Mouse (Mus musculus): Measurements from ENCODE around the gene Lmo1. TPM values are rescaled to one million over a fixed set of nuclear protein-coding genes. Genes with fewer than 3 reads are reported as not detected.

Lmo1 gene
- polyA plus RNA-seq, 1 experiment from 2014 or later: 24.3 TPM

DNA sequence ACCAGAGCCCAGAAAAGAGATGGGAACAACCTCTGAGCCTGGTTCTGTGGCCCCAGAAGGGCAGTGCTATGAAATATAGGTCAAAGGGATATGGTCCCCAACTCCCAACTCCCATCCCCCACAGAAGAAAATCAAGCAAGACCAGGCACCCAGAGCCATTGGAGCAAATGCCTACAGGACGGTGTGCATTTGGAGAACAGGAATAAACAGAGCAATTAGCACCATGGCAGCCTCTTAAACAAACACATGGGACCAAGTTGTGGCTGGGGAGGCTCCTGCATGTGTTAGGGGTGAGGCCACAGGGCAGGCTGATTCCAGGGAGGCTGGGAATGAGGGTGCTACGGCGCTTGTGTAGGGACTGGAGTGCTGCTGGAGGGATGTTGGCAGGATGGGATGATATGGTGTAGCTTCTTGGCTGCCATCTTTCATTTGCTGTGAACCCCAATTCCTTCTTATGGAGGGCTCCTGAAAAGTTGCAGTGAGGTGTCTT lies 22.2 kb upstream of the Lmo1 start:
- H3K4me2 ChIP-seq (replicated peaks): 0 out of 2 replicates have a peak overlapping the region, but pooled peaks have one; percentile 32
- no peak overlapping the region for H3K4me3 ChIP-seq
- H3K27me3 ChIP-seq (replicated peaks): no peaks in the 10 kb centered on the region; the same call in 1 of the 2 replicates
- no peaks in the 10 kb centered on the region for H3K36me3 ChIP-seq
- H3K4me1 ChIP-seq: peaks cover 19% of the 10 kb centered on the region
- H3K9ac ChIP-seq: no peak overlapping the region
- WGBS: 65% methylated on average over 3 of the region's 3 CpGs
- no peaks in the 10 kb centered on the region for H3K9me3 ChIP-seq
- ATAC-seq (ENCODE audit: low FRiP score, low read depth): no peak
- 0 out of 2 replicates have a peak overlapping the region, but pooled peaks have one; percentile 13 for H3K27ac ChIP-seq

GRCm38 (mm10) chr7:109196399-109197082 lies 21.5 kb upstream of the Lmo1 start:
- H3K4me1 ChIP-seq: peaks cover 25% of the 10 kb centered on the region
- H3K9me3 ChIP-seq: no peaks in the 10 kb centered on the region
- H3K27me3 ChIP-seq (replicated peaks): no peaks in the 10 kb centered on the region; the same call in 1 of the 2 replicates
- peak; percentile 21; the same call in 1 of the 2 replicates for ATAC-seq (ENCODE audit: low FRiP score, low read depth)
- WGBS: 16% methylated on average over 11 of the region's 11 CpGs
- no peaks in the 10 kb centered on the region for H3K36me3 ChIP-seq
- H3K4me2 ChIP-seq (replicated peaks): peak overlapping the region; percentile 32
- H3K9ac ChIP-seq: peak overlapping the region; percentile 17; the same call in 1 of the 2 replicates
- no peak overlapping the region for H3K4me3 ChIP-seq
- H3K27ac ChIP-seq: no peak overlapping the region

- Histone ChIP-seq H3K9me3 (no peaks in the 10 kb centered on the region), H3K9ac (no peak overlapping the region), H3K27me3 (replicated peaks) (no peaks in the 10 kb centered on the region; the same call in 1 of the 2 replicates), H3K4me3 (no peak overlapping the region), H3K36me3 (no peaks in the 10 kb centered on the region), H3K27ac (no peak overlapping the region), H3K4me1 (peaks cover 29% of the 10 kb centered on the region), H3K4me2 (replicated peaks) (no peak overlapping the region)
- WGBS: 69% methylated on average over 6 of the region's 6 CpGs
- ATAC-seq (ENCODE audit: low FRiP score, low read depth): no peak
Observed at GRCm38 (mm10) chr7:109195982-109196381, 21.0 kb upstream of the Lmo1 start.

DNA sequence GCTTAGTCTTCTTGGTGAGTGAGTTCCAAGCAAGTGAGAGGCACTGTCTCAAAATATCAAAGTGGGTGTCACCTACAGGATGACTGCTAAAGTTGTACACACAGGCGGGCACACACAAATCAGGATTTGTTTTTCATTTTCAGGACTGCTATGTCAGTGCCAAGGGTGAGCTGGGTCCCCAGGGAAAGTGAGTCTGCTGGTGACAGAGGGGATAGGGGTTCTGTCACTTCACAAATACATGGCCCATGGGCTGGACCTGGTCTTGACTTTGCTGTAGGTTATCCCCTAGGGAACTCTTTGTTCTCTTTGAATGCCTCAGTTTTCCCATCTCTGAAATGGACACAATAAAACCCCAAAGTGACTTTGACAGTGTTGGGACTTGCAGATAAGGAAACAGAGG lies 19.8 kb upstream of the Lmo1 start:
- H3K27ac ChIP-seq: no peak overlapping the region
- ATAC-seq (ENCODE audit: low FRiP score, low read depth): no peak

DNA sequence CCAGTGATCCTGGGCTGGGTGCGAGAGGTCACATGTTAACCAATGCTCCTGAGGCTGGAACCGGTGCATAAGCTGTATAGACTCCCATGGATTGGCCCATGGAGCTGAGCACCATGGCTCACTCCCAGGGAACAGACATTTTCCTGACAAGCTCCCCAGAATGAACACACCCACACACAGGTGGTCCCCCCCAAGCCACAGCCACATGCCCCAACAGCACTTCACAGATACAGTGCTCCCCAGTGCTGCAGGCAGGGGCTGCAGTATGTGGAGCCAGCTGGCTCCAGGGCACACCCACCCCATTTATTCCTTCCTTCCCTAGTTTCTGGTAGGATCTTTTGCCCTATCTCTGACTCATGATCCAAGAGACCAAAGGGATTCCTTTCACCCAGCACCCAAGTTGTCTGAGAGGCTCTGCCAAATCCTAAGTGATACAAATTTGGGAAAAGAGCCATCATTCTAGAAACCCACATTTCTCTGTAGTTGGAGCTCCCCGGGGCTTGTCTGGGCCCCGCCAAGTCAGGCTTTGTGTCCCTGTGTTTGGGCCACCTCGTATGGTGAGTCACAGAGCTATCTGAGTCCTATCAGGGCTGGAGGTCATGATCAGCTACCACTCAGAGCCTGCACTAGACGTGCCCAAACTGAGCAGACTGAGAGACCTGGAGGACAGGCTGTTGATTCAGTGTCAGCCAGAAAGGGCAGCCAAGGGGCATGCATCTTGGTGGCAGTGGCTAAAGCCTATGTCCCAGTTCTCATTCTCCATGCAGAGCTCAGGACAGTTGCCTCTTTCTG lies 12.4 kb upstream of the Lmo1 start:
- H3K27ac ChIP-seq: no peak overlapping the region
- no peak overlapping the region for H3K9ac ChIP-seq
- H3K27me3 ChIP-seq (replicated peaks): peaks cover 26% of the 10 kb centered on the region
- no peaks in the 10 kb centered on the region for H3K36me3 ChIP-seq
- peaks cover 18% of the 10 kb centered on the region for H3K4me1 ChIP-seq
- H3K4me3 ChIP-seq: no peak overlapping the region
- no peaks in the 10 kb centered on the region for H3K9me3 ChIP-seq
- ATAC-seq (ENCODE audit: low FRiP score, low read depth): no peak
- WGBS: 87% methylated on average over 6 of the region's 6 CpGs
- no peak overlapping the region for H3K4me2 ChIP-seq (replicated peaks)

More for the DNA sequence above, 19.8 kb upstream of the Lmo1 start:
- H3K4me3 ChIP-seq: no peak overlapping the region
- no peaks in the 10 kb centered on the region for H3K36me3 ChIP-seq
- no peaks in the 10 kb centered on the region for H3K9me3 ChIP-seq
- no peak overlapping the region for H3K9ac ChIP-seq
- H3K4me1 ChIP-seq: peaks cover 34% of the 10 kb centered on the region
- H3K27me3 ChIP-seq (replicated peaks): no peaks in the 10 kb centered on the region; the same call in 1 of the 2 replicates
- 79% methylated on average over 1 of the region's 1 CpGs for WGBS
- H3K4me2 ChIP-seq (replicated peaks): no peak overlapping the region

GRCm38 (mm10) chr7:109185975-109186374 lies 11.0 kb upstream of the Lmo1 start:
- ATAC-seq (ENCODE audit: low FRiP score, low read depth): no peak
- 93% methylated on average over 2 of the region's 2 CpGs for whole genome bisulfite sequencing
- no peak overlapping the region for H3K4me3 ChIP-seq
- H3K9me3 ChIP-seq: no peaks in the 10 kb centered on the region
- H3K36me3 ChIP-seq: no peaks in the 10 kb centered on the region
- H3K27me3 ChIP-seq (replicated peaks): peaks cover 26% of the 10 kb centered on the region
- H3K27ac ChIP-seq: no peak overlapping the region
- H3K4me1 ChIP-seq: peaks cover 5% of the 10 kb centered on the region
- no peak overlapping the region for H3K9ac ChIP-seq
- no peak overlapping the region for H3K4me2 ChIP-seq (replicated peaks)

- Histone ChIP-seq H3K9ac (no peak overlapping the region), H3K9me3 (no peaks in the 10 kb centered on the region), H3K27me3 (replicated peaks) (peaks cover 26% of the 10 kb centered on the region), H3K4me3 (no peak overlapping the region), H3K4me1 (peaks cover under 1% of the 10 kb centered on the region), H3K36me3 (no peaks in the 10 kb centered on the region), H3K27ac (no peak overlapping the region), H3K4me2 (replicated peaks) (no peak overlapping the region)
- no peak for ATAC-seq (ENCODE audit: low FRiP score, low read depth)
- 60% methylated on average over 5 of the region's 5 CpGs for WGBS
Observed at GRCm38 (mm10) chr7:109185564-109185963, 10.6 kb upstream of the Lmo1 start.

DNA sequence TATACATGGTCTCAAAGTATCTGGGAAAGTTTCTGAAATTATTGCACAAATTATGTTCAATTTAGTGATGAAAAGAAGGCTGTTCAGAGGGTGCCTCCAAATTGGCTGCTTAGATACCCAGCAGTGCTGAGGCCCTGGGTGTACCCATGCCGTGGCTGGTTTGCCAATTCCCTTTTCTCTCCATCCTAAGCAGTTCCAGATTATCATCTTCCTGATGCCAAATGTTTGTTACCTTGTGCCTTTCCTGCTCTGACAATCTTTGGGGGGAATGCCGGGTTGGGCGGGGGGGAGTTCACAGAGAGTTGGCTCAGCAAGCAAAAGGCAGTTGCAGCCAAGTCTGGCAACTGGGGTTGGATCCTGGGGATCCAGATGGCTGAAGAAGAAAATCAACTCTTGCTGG lies 1.7 kb upstream of the Lmo1 start:
- no peak for ATAC-seq (ENCODE audit: low FRiP score, low read depth)
- Histone ChIP-seq H3K4me3 (no peak overlapping the region), H3K27me3 (replicated peaks) (peaks cover 26% of the 10 kb centered on the region), H3K9ac (no peak overlapping the region), H3K4me2 (replicated peaks) (no peak overlapping the region), H3K9me3 (no peaks in the 10 kb centered on the region), H3K36me3 (no peaks in the 10 kb centered on the region), H3K27ac (no peak overlapping the region), H3K4me1 (peaks cover 24% of the 10 kb centered on the region)
- WGBS: 76% methylated on average over 3 of the region's 3 CpGs

DNA sequence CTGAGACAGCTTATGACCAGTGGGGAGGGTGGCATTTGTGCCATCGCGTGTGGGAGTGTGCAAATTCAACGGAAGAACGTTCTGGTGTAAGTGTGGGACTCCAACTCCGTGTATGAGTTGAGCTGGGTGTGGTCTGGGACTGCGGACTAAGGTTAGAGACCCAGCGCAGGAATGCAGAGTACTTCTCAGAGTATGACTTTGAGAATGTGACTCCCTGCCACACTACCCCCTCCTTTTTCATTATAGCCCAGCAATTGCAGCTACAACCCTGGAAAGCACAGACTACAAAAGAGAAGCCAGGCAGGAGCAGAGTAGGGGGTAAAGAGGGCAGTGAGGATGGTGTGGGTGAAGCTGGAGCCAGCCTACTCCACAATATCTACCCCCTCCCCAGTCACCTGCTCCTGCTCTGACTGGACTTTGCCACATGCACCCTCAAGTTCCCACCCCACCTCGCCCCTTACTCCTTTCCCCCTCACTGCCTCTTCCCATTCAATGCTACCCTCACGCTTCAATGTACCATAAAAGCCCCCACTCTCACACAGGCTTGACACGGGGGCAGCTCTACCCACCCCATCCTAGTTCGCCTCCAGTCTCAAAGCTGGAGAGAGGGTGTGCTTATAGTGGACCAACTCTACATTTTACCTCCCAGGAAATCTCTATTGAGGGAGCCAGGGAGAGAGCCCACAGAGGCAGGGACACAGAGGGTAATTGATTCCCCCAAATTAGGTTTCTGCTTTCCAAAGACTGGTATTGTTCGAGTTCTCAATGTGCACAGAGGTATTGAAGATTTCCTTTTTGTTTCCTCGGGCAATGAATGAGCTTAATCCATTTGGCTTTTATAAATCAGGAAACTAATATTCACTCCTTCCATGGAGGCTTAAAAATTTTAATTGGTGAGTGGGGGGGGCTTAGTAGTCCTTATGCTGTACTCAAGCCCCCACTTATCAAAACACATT lies 941 bp upstream of the Lmo1 start:
- Histone ChIP-seq H3K9ac (no peak overlapping the region), H3K4me2 (replicated peaks) (peak overlapping the region; percentile 98), H3K9me3 (no peaks in the 10 kb centered on the region), H3K4me1 (peaks cover 24% of the 10 kb centered on the region), H3K36me3 (no peaks in the 10 kb centered on the region), H3K4me3 (peak overlapping the region; percentile 62; the same call in 1 of the 2 replicates), H3K27me3 (replicated peaks) (peaks cover 26% of the 10 kb centered on the region), H3K27ac (no peak overlapping the region)
- ATAC-seq (ENCODE audit: low FRiP score, low read depth): peak; percentile 43
- WGBS: 9% methylated on average over 13 of the region's 13 CpGs

DNA sequence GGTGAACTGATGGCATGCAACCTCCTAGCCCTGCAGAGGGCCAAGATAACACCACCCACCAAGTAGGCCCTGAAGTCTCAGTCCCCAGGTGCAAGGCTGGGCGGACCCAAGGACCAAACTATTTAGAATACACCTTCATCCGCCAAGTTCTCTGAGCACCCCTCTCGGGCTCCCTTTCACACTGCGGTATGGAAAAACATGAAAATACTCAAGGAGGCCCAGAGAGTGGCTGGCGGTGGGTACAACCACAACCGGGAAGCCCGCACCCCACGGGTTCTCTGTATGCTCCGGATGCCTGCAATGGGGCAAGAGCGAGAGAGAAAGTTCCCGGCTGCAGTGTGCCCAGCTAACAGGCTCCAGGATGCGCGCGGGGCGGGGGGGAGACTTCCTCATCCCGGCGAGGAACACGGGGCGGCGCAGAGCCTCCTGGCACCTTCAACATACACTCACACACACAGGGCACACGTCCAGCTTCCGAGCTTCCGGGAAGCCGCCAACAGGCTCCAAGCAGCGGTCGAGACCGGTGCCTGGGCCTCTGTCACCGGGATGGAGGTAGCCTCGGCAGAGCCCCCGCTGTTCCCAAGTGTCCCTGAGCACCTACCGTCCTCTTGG lies 564 bp downstream of the Lmo1 start:
- WGBS: 4% methylated on average over 31 of the region's 31 CpGs
- H3K4me1 ChIP-seq: peaks cover 29% of the 10 kb centered on the region
- H3K27me3 ChIP-seq (replicated peaks): peaks cover 26% of the 10 kb centered on the region
- ATAC-seq (ENCODE audit: low FRiP score, low read depth): peak; percentile 5
- no peaks in the 10 kb centered on the region for H3K36me3 ChIP-seq
- peak overlapping the region; percentile 98 for H3K4me2 ChIP-seq (replicated peaks)
- H3K27ac ChIP-seq: no peak overlapping the region
- peak overlapping the region; percentile 69 for H3K9ac ChIP-seq
- no peaks in the 10 kb centered on the region for H3K9me3 ChIP-seq
- H3K4me3 ChIP-seq: peak overlapping the region; percentile 62

DNA sequence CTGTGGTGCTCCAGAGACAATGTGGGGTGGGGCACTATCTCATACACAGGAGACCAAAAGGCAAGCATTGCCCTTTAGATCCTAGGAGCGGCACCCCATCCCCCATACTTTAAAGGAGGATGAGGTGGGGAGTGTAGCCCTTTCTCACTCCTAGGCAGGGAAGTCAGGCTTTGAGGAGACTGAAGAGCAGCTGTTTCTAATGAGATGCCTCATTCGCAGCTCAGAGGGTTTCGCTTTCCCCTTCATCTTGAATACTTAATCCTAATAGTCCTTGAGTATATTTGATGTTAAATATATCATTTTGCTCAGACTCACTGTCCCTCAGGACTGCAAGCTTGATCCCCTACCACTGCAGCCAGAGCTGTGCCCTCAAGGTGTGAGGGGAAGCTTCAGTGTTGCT lies 3.1 kb downstream of the Lmo1 start:
- no peaks in the 10 kb centered on the region for H3K9me3 ChIP-seq
- ATAC-seq (ENCODE audit: low FRiP score, low read depth): no peak
- WGBS: 57% methylated on average over 3 of the region's 3 CpGs
- H3K4me2 ChIP-seq (replicated peaks): no peak overlapping the region
- no peak overlapping the region for H3K9ac ChIP-seq
- no peak overlapping the region for H3K4me3 ChIP-seq
- no peaks in the 10 kb centered on the region for H3K36me3 ChIP-seq
- H3K4me1 ChIP-seq: peaks cover 36% of the 10 kb centered on the region
- H3K27me3 ChIP-seq (replicated peaks): peaks cover 40% of the 10 kb centered on the region
- H3K27ac ChIP-seq: no peak overlapping the region

All from neural tube, embryonic 12.5 days (tissue).